Mouse (Mus musculus): Measurements from ENCODE around the gene Scyl2.

Gene Scyl2

GRCm38 (mm10) chr10:89592797-89593196, 93.3 kb downstream of the Scyl2 start:
- DNase-seq = no peak

DNA sequence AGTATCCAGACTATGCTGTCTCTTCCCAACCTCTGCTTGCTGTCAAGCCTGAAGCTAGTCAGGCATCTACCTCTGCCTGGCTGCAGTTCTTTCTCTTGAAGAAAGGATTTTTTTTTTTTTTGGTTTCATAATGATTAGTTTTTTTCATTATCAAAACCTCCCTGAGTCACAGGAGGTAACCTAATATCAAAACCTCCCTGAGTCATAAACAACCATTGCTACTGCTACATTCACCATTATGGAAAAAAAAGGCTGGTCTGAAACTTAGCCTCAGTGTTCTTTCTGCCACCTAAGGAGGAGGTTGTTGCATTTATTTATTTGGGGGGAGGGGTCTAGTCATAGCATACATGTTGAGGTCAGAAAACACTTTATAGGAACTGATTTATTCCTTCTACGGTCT, 96.2 kb downstream of the Scyl2 start:
- no peak for DNase-seq

All from thymus, postnatal 25 days (tissue).